Mouse (Mus musculus) liver, postnatal 0 days (tissue): ENCODE results near the gene Gm30191.

Experiments
- CTCF ChIP-seq: sonication (generic); IDR thresholded peaks from 2 replicates; pipeline ENCODE4 v1.5.1; 2016; ENCODE audit warnings: antibody characterized with exemption, low read depth
- EP300 ChIP-seq: IDR thresholded peaks from 2 replicates; pipeline ENCODE4 v1.6.1; 2016; ENCODE audit warnings: antibody characterized with exemption, low read depth, mild to moderate bottlenecking

DNA sequence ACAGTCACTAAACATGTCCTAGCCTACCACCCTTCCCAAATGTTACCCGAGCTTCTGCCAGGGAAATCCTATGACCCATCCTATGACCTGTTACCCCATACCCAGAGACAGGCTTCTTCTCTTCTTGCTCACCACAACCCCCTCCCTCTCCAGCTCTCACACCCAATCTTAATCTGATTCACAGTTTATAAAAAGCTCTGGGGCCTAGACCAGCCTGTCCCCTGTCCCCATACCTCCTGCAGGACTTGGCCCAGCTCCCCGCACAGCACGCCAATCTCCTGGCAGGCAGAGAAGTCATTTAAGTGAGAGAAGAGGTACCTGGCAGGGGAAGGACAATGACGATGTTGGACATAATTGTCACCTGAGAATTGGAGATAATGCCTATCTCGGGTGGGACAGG is 11.9 kb upstream of the Gm30191 start:
- TF ChIP-seq CTCF (no peak), EP300 (no peak)
